Mouse (Mus musculus): ENCODE results near the gene Hoxc5.

Hoxc5 gene

DNA sequence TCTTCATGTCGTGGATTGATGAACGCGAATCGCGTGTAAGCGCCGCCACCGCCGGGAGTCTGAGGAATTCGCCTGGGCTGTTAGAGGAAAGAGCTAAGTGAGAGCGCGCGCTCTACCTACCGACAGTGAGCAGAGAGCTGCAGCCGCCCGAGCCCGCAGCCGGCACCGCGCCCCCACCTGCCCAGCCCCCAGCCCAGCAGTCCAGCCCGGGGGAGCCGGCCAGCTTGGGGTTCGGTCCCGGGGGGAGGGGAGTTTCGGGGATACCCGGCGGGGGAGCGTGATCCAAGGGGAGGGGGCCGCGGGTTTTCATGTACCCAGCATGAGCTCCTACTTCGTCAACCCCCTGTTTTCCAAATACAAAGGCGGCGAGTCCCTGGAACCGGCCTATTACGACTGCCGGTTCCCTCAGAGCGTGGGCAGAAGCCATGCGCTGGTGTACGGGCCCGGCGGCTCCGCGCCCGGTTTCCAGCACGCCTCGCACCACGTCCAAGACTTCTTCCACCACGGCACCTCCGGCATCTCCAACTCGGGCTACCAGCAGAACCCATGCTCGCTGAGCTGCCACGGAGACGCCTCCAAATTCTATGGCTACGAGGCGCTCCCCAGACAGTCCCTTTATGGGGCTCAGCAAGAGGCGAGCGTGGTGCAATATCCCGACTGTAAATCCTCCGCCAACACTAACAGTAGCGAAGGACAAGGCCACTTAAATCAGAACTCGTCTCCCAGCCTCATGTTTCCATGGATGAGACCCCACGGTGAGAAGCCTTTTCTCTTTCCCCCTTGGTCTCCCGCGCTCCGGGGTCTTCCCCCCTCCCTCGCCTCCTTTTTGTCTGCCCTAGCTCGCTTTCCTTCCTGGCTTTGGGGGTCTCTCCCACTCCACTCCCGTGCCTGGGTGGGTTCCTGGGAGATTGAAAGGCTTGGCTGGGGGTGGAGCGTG is 23.5 kb downstream of the Hoxc5 start, which contains the start of gene Hoxc8:
Gene Hoxc8 (plus strand): TSS at position 147 of the 937 bp plus-strand sequence.
- DNase-seq = no peak

- DNase-seq = no peak
These were observed 24.5 kb downstream of the Hoxc5 start for GRCm38 (mm10) chr15:102991782-102992181.

DNA sequence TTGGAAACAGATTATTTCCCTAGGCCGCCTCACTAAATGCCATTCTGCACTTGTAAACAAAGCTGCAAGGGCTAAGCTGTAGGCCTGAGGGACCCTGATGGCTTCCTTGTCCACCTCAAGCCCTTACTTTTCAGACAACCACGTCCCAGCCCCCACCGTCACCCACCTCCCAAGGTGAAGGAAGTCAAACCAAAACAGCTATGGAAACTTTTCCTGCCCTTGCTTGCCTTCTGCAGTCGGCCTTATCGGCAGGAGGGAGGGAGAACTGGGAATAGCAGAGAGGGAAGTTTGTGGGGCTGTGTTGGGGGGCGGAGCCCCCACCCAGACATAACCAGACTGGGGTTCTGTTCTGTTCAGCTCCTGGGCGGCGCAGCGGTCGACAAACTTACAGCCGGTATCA is 25.0 kb downstream of the Hoxc5 start:
- DNase-seq = no peak

DNA sequence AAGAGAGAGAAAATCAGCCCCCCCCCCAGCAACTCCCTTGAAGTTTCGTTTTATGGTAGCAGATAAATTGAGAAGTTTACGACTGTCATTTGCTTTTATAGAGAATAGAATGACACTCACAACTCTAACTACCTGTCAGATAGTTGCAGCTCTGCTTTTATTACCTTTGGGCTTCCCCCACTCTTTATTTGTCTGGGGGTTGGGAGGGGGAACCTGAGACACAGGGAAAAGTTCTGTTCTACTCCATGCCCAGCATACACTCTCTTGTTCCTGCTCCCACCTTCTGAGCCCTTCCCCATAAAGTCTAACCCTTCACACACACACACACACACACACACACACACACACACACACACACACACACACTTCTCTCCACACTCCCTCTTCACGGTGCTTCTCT is 25.6 kb downstream of the Hoxc5 start:
- no peak for DNase-seq

GRCm38 (mm10) chr15:102996548-102996947 is 29.3 kb downstream of the Hoxc5 start:
- no peak for DNase-seq

GRCm38 (mm10) chr15:102997431-102997830 is 30.2 kb downstream of the Hoxc5 start:
- DNase-seq = no peak

- no peak for DNase-seq
These were observed 30.7 kb downstream of the Hoxc5 start, which contains the start of gene Hoxc6 for GRCm38 (mm10) chr15:102997939-102998355. TSS of gene Hoxc6 (plus strand) at chr15:102998257.

- DNase-seq = no peak
These were observed 31.5 kb downstream of the Hoxc5 start for GRCm38 (mm10) chr15:102998608-102999182.

DNA sequence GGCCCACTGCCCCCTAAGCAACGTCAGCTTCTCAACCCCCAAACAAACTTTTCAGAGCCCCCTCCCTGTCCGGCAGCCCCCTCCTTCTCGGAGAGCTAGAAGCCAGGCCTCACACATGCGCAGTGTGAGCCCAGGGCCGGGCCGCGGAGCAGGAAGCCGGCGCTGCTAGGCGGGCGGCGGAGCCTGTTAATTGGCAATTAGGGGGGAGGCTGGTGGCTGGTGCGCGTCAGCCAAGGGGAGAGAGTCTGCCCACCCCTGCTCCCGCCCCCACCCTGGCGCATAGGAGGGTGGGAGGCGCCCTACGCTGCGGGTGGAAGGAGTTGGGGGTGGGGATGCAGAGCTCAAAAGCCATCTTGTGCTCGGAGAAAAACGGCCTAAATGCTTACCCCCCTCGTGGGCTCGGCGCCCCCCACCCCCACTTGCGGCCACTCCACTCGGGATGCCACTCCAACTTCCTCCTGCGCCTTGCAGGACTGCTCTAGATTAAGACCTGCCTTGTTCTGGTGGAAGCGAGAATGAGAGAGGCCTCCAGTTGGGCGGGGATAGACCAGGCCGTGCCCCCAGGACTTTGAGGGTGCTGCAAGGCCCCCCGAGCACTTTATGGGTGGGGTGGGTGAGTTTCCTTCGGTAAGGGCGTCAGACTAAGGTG is 32.1 kb downstream of the Hoxc5 start:
- DNase-seq = peak; percentile 53 to 66

DNA sequence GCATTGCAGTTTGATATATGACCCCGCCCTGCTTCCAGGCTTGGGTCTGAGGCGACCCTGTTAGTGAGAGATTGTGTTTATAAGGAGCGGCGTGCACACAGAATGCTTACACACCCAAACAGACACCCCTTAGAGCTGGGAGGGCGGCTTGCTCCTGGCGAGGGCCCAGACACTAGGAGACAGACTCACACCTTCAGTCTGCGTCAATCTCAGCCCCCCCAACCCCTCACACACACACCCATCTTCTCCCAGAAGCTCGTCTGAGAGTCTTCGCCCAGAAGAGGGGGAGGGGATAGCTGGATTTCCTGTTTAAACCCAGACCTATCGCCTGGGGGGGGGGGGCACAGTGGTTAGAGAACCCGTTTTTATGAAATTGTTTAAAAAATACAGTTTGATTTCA is 32.7 kb downstream of the Hoxc5 start:
- DNase-seq = no peak

DNA sequence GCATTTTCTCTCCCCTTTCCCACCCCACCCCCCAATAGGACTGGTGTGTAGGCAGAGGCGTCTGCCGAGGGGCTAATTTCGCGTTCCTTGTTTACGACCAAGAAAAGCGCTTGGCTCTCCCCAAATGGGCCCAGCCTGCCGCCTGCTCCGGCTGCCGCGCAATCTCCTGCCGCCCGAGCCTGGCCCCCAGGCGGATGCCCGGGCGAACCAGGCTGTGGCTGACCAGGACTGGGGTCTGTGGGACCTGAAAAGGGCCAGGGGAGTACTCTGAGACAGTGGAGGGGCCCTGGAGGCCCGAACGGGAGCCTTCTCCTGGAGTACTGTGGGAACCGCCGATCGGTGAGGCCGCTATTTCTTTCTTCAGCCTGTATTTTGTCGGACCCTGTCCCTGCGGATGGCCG is 33.3 kb downstream of the Hoxc5 start:
- DNase-seq = no peak

DNA sequence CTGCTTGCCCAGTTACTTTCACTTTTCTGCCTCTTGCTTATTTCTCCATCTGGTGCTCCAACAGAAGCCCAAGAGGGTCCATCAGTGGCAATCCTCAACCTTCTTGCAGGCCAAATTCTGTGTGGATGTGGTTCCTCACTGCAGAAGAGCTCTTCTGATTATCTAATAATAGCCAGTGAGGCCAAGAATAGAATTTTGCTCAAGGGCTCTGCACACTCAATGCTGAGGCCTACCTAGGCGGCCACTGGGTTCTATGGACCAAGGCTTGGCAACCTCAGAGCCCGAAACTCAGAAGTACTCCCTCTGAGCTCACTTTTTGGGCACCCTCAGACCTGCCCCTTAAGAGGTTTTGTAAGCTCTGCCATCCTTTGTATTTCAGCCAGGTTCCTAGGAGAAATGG is 34.1 kb downstream of the Hoxc5 start:
- DNase-seq = no peak

DNA sequence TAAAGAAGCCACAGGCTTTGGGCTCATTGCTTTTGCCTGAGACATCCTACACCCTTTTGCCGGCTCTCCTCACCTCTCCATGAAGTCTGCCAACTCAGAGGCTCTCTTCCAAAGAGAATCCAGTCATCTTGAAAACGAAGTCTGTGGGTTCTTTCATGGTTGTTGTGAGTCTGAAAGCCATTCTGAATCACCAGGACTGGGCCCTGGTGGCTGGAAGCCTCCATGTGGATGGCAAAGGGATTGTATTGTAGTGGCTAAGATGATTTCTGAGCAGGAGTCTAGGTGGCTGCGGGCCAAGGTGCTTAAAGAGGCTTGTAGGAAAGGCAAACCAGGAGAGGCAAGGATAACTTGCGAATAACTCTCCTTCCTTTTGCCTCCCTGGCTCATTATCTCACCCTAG is 34.9 kb downstream of the Hoxc5 start:
- no peak for DNase-seq

DNA sequence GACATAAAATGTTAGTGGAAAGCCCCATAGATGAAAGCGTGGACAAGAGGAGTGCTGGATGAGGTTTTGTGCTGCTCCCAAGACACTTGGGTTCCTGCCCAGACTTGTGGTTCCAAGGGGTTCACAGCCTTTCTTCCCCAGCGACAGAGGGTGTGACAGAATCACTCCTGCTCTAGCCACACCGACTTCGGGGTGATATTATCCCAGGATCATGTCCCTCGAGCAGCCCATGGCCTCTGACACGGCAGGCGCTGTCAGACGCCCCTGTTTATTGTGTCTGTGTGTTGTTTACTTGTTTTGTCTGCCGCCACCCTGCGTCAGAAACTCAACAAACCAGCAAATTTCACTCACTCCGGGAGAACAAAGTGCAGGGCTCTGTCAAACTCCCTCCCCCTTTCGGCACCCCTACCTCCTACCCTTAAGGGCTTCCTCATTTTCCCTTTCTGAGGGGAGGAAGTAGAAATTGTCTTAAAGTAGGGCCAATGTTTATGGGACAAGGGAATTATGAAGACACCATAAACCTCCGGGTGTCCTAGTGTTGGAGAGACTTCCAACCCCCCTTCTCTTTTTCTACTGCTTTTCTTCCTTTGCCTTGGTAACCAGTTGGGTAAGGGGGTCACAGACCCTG is 35.7 kb downstream of the Hoxc5 start:
- DNase-seq = no peak

GRCm38 (mm10) chr15:103005308-103005707 is 38.1 kb downstream of the Hoxc5 start:
- no peak for DNase-seq

DNA sequence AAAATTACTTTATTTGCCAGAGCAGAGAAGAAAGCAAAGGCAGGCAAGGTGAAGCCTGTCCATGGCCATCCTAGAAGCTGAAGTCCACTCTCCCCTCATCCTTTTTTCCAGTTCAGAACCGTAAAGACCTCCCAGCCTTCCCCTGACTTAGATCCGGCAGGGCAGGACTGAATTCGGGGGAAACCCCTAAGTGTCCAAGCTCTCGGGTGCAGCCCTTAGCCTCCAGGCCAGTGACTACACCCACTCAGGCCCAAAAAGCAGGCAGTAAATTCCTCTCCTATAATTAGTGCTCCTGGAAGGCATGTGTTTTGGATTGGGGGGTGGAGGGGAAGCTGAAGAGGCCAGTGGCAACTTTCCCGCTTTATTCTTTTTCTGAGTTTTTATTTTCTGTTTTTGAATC is 38.6 kb downstream of the Hoxc5 start:
- DNase-seq = no peak

DNA sequence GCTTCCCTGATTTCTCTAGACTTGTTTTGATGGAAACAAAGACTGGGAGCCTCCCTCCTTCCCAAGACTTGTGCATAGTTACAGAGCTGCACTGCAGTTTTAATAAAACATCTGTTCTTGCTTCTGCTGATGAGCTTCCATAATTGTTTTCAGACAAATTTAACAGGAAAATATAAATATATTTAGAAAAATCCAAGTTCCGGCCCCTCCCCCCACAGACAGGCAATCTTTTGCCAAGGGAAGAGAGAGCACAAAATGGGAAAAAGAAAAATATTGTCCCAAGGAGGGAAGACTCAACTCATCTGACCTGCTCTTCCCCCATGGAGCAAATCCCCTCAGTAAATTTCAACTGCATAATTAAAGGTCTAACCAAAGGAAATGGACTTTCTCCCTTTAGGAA is 39.1 kb downstream of the Hoxc5 start:
- DNase-seq = no peak

- DNase-seq = no peak
These were observed 42.2 kb downstream of the Hoxc5 start for GRCm38 (mm10) chr15:103009265-103010111.

GRCm38 (mm10) chr15:103010112-103010846 is 43.0 kb downstream of the Hoxc5 start:
- DNase-seq = no peak

DNA sequence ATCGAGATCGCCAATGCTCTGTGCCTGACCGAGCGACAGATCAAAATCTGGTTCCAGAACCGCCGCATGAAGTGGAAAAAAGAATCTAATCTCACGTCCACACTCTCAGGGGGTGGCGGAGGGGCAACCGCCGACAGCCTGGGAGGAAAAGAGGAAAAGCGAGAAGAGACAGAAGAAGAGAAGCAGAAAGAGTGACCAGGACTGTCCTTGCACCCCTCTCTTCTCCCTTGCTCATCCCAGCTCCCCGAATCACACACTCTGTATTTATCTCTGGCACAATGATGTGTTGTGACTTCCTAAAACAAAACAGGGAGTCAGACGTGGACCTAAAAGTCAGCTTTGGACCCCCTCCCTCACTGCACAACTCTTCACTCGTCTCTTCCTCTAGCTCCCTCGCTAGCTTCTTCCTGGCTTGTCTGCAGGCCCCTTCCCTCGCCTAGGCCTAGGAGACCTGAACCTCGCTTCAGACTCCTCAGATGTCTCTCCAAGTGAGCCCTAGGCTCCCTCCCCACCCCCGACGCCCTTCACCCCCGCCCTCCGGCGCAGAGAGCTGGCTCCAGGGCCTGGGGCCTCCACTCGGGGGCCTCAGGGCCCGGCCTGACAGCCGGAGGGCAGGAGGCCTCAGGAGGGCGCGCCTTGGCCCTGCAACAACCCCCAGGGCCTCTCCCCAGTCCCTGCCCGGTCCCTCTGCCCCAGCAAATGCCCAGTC is 43.8 kb downstream of the Hoxc5 start:
- no peak for DNase-seq

Data from spleen, adult 18-20 months (tissue).